Mouse (Mus musculus) heart, postnatal 0 days (tissue): ENCODE measurements around the gene Shroom2. TPM values are rescaled to one million over a fixed set of nuclear protein-coding genes. Genes with fewer than 3 reads are reported as not detected.
A peak's percentile ranks its signal among the peaks of the same experiment; 100 is the strongest.

Experiments used
- ATAC-seq: fragments of 200-750 bp; cut with Nextera tagmentation; 2 replicates; pipeline ENCODE4 v1.8.0; 2017; ENCODE audit warnings: low read depth, moderate number of reproducible peaks, moderate library complexity; ENCODE audit not compliant: insufficient read depth
- DNase-seq: peaks from one replicate; pipeline ENCODE4 v3.0.0-alpha.2; 2016; ENCODE audit warnings: low spot score
- H3K27ac ChIP-seq: fragments of 300-500 bp; sonication (generic); 2 replicates; pipeline ENCODE4 v1.5.1; 2014; ENCODE audit warnings: low read depth, mild to moderate bottlenecking
- H3K27me3 ChIP-seq: fragments of 300-500 bp; sonication (generic); 2 replicates; pipeline ENCODE4 v1.6.1; 2014; ENCODE audit warnings: low read length, mixed read lengths; ENCODE audit not compliant: control insufficient read depth, insufficient read depth
- H3K36me3 ChIP-seq: fragments of 300-500 bp; sonication (generic); replicated peaks from 2 replicates; pipeline ENCODE4 v1.6.1; 2014; ENCODE audit warnings: low read length, mixed read lengths; ENCODE audit not compliant: control insufficient read depth, insufficient read depth
- H3K4me1 ChIP-seq: fragments of 300-500 bp; sonication (generic); 2 replicates; pipeline ENCODE4 v1.6.1; 2014; ENCODE audit warnings: antibody characterized with exemption; ENCODE audit not compliant: control insufficient read depth, insufficient read depth
- H3K4me2 ChIP-seq: fragments of 300-500 bp; sonication (generic); 2 replicates; pipeline ENCODE4 v1.6.1; 2014; ENCODE audit warnings: low read depth, mild to moderate bottlenecking, low read length, moderate library complexity
- H3K4me3 ChIP-seq: fragments of 300-500 bp; sonication (generic); 2 replicates; pipeline ENCODE4 v1.5.1; 2014; ENCODE audit warnings: low read depth, low read length
- H3K9ac ChIP-seq: fragments of 300-500 bp; sonication (generic); replicated peaks from 2 replicates; pipeline ENCODE4 v1.6.1; 2014; ENCODE audit warnings: low read depth, low read length, mixed read lengths
- H3K9me3 ChIP-seq: fragments of 300-500 bp; sonication (generic); replicated peaks from 2 replicates; pipeline ENCODE4 v1.6.1; 2016; ENCODE audit warnings: low read length; ENCODE audit not compliant: control insufficient read depth
- CTCF ChIP-seq: IDR thresholded peaks from 2 replicates; pipeline ENCODE4 v1.5.1; 2016; ENCODE audit warnings: antibody characterized with exemption, control low read depth, low read depth
- EP300 ChIP-seq: IDR thresholded peaks from 2 replicates; pipeline ENCODE4 v1.6.1; 2016; ENCODE audit warnings: antibody characterized with exemption, low read depth
- WGBS: fragments of 180-500 bp; shearing (Covaris S2); extraction: QIAGEN DNeasy Blood & Tissue Kit; methylation state at CpG from one replicate; pipeline ENCODE4 v1.1.7; 2014; 5-methylcytosine and 5-hydroxymethylcytosine counted together
- polyA plus RNA-seq: library from polyadenylated mRNA; unstranded; fragments of >200 nt; fragmentation: Nextera tagmentation; extraction: Ambion mirVana; gene quantifications from 2 replicates; pipeline ENCODE4 v1.2.1, GENCODE M21; 2015
- total RNA-seq: library from RNA; depleted of rRNA; stranded (reverse); fragments of >200 nt; gene quantifications from 2 replicates; pipeline ENCODE4 v1.2.3, GENCODE M21; 2014; ENCODE audit warnings: low replicate concordance; rRNA removed

The Shroom2 gene
- total and polyA plus RNA-seq, 2 experiments from 2014 or later: 2.0 to 13.5 TPM

DNA sequence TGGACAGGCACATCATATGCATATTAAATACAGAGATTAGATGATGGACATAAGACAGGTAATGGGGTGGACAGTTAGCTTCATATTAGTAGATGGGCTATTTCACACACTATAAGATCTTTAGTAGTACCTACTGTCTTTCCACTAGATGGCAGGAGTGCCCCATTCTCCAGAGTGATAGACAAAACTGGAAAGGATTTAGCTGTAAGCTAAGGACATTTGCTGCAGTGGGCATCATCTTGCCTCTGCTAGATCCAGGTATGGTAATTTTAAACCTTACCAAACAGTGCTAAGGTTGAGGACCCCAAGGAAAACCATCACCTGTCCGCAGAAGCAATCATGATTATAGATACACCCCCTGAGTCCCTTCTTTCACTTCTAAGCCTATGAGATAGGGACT is 150.8 kb downstream of the Shroom2 start:
- Histone ChIP-seq H3K4me1 (no peaks in the 10 kb centered on the region), H3K27ac (no peak overlapping the region), H3K9ac (no peak overlapping the region), H3K9me3 (no peaks in the 10 kb centered on the region), H3K27me3 (no peaks in the 10 kb centered on the region), H3K4me2 (no peak overlapping the region), H3K36me3 (0 out of 2 replicates have a peak, but pooled peaks cover under 1% of the 10 kb centered on the region), H3K4me3 (no peak overlapping the region)
- TF ChIP-seq CTCF (peak; percentile 62), EP300 (no peak)
- DNase-seq (peak; percentile 20), ATAC-seq (no peak)
- 52% methylated on average over 1 of the region's 1 CpGs for WGBS

DNA sequence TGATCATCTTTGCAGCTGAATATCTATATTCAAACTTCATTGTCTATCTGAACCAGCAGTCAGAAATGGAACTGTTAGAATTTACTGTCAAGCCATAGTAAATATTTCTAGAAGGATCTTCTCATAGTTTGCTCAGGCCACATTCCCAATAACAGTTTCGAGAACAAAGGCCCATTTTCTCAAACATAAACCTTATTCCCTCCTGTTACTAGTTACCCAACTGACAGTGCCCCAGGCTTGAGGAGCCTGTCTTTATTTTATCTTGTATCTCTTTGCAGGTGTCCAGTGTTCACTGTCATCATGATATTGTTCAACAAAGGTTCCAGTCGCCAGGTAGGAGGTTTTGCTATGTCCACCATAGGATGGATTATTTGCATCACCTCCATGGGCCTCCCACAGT is 206.2 kb downstream of the Shroom2 start, which contains the start of gene Cldn34a:
Cldn34a (plus strand) TSS at position 301 of the 400 bp plus-strand sequence.
- no peak within 1 kb of the TSS for H3K9ac ChIP-seq
- no peak within 1 kb of the TSS for H3K4me3 ChIP-seq
- no peaks in the 10 kb centered on the region; the same call in 1 of the 2 replicates for H3K27me3 ChIP-seq
- H3K9me3 ChIP-seq: no peaks in the 10 kb centered on the region
- H3K36me3 ChIP-seq: no peaks in the 10 kb centered on the region
- ATAC-seq (no peak), DNase-seq (no peak)
- 55% methylated on average over 2 of the region's 2 CpGs for WGBS
- H3K4me2 ChIP-seq: no peak within 1 kb of the TSS
- H3K4me1 ChIP-seq: no peaks in the 10 kb centered on the region
- TF ChIP-seq CTCF: no peak
- TF ChIP-seq EP300: no peak
- no peak within 1 kb of the TSS for H3K27ac ChIP-seq

Other genes starting within 250 kb of the Shroom2 start
- not detected in 2 replicates for gene Cldn34a, start 206.1 kb downstream of the Shroom2 start, total RNA-seq
- gene Cldn34a, start 206.1 kb downstream of the Shroom2 start, polyA plus RNA-seq: not detected in 2 replicates
- gene Gpr143, start 12.5 kb upstream of the Shroom2 start, total RNA-seq: not detected in 2 replicates
- gene Gpr143, start 12.5 kb upstream of the Shroom2 start, polyA plus RNA-seq: 0.12 TPM in 2 replicates
- 0.73 TPM in 1 of 2 replicates, not detected in the other for gene Usp51, start 237.0 kb upstream of the Shroom2 start, total RNA-seq
- gene Usp51, start 237.0 kb upstream of the Shroom2 start, polyA plus RNA-seq: 0.19 and 0.22 TPM in 2 replicates